37 mouse cellular contexts compared by ENCODE assay signal in the genomic region with DNA sequence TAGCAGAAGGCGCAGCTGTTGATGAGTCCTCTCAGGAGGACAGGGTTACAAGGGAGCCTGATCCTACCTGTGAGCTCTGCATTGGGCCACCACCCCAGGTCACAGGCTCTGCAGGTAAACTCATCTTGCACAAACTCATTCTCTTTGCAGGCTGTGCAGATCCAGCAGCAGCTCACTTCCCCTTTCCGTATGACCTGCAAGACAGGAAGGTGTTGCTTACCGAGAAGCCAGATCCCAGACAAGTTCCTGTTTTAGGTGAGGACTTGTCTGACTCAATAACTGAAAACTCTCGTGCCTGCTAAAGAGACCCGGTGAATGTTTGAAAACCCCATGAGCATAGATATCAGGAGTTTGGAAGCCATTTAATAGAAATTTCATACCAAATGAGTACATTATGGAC. TPM values are rescaled to one million over a fixed set of nuclear protein-coding genes. Genes with fewer than 3 reads are reported as not detected.
DNase-seq lines count a peak whose midpoint lies in the region; ATAC-seq and TF ChIP-seq lines count a peak whose summit lies in the region.
"Had no signal": no experiment of that assay in that cellular context is flagged by ENCODE, and none has a peak within 500 bp of the region (broad histone marks: within the 10 kb centered on the region; RNA-seq: fewer than 3 reads in every experiment).

No protein-coding gene starts in this region.

- TF ChIP-seq RAD21 in CH12.LX (IDR thresholded peaks at IDR 0.05; ENCODE audit: low read depth, low read length), result no peak

- ATAC-seq in common myeloid progenitor, adult 5-6 weeks (replicated peaks; ENCODE audit: low read depth, poor library complexity, severe bottlenecking), result peak; percentile 89
- ATAC-seq in megakaryocyte, adult 5-6 weeks (ENCODE audit: poor library complexity, severe bottlenecking), result peak; percentile 99
- ATAC-seq: forebrain, embryonic 13.5 days; inflammation-experienced regulatory T-cells, adult 6 months; midbrain, embryonic 16.5 days had no signal

- H3K4me3 ChIP-seq in CH12.LX (replicated peaks in 1 of 3; ENCODE audit: low read depth in 2 of 3, low read length in 2 of 3, poor library complexity in 1 of 3), result no peak overlapping the region
- H3K4me3 ChIP-seq in embryonic facial prominence, embryonic 10.5 days, result no peak overlapping the region
- H3K4me3 ChIP-seq: forebrain, embryonic 13.5 days; heart, embryonic 12.5 days; limb, embryonic 12.5 days; liver, embryonic 13.5 days; stomach, embryonic 15.5 days had no signal

- TF ChIP-seq CTCF in CH12.LX (conservative IDR thresholded peaks at IDR 0.05 in 1 of 2, IDR thresholded peaks at IDR 0.05 in 1 of 2; ENCODE audit: low read depth in 2 of 2, low read length in 2 of 2), result no peak

- peaks cover 0 to 7% of the 10 kb centered on the region in 2 experiments; a peak in 2 of 4 replicates for H3K4me1 ChIP-seq in CH12.LX (ENCODE audit: control insufficient read depth in 1 of 2, insufficient read depth in 2 of 2)
- H3K4me1 ChIP-seq in embryonic facial prominence, embryonic 10.5 days, result no peaks in the 10 kb centered on the region
- H3K4me1 ChIP-seq: forebrain, embryonic 13.5 days; heart, embryonic 12.5 days; limb, embryonic 12.5 days; liver, embryonic 13.5 days; stomach, embryonic 15.5 days had no signal

- in situ Hi-C loops in CH12.LX (cut with MboI; ENCODE audit: low pct_ligation_motif_present, low pct_unique_long_range_greater_than_20kb, low sequenced_read_pairs), result no loop called here

- H3K27ac ChIP-seq in CH12.LX (ENCODE audit: insufficient read depth, low read depth), result no peak overlapping the region
- H3K27ac ChIP-seq in embryonic facial prominence, embryonic 10.5 days (replicated peaks), result no peak overlapping the region
- H3K27ac ChIP-seq: forebrain, embryonic 13.5 days; hindbrain, embryonic 14.5 days; limb, embryonic 12.5 days; liver, embryonic 13.5 days; stomach, embryonic 15.5 days had no signal

- WGBS in embryonic facial prominence, embryonic 10.5 days, result 83% methylated on average over 5 of the region's 5 CpGs

- no peak overlapping the region for H3K4me2 ChIP-seq in CH12.LX (ENCODE audit: insufficient read depth, low read depth, poor library complexity, severe bottlenecking)
- H3K4me2 ChIP-seq: forebrain, embryonic 13.5 days; heart, embryonic 12.5 days; hindbrain, embryonic 14.5 days; limb, embryonic 12.5 days; liver, embryonic 13.5 days; midbrain, embryonic 11.5 days; stomach, embryonic 15.5 days had no signal

- DNase-seq in 416B (ENCODE audit: low read depth) (peak; percentile 60), CH12.LX (ENCODE audit: extremely low read depth) (peak; percentile 63)
- no peak for DNase-seq in gastrocnemius, adult 18-20 months (ENCODE audit: low spot score)
- no peak for DNase-seq in left cerebral cortex, adult 8-10 months (ENCODE audit: low spot score in 2 of 2)
- DNase-seq in embryonic facial prominence, embryonic 10.5 days (ENCODE audit: low spot score), result no peak
- no peak for DNase-seq in heart, adult 9 months (ENCODE audit: low spot score in 2 of 2)
- DNase-seq: adrenal gland, adult 2 months; adrenal gland, postnatal 36 days; cerebellum, adult 9-10 months; gastrocnemius, postnatal 25 days; heart, adult 18-20 months; heart, postnatal 4 days; kidney, adult 11 months; kidney, postnatal 14 days; layer of hippocampus, adult 9-11 months; liver, embryonic 13.5 days; lung, postnatal 4 days had no signal

- H3K79me2 ChIP-seq in CH12.LX (replicated peaks; ENCODE audit: control insufficient read depth, extremely low read depth, insufficient read depth, poor library complexity, severe bottlenecking), result no peaks in the 10 kb centered on the region

- no peaks in the 10 kb centered on the region for H3K36me3 ChIP-seq in CH12.LX (replicated peaks in 1 of 2; ENCODE audit: control insufficient read depth in 1 of 2, insufficient read depth in 1 of 2, low read length in 1 of 2)
- no peaks in the 10 kb centered on the region for H3K36me3 ChIP-seq in embryonic facial prominence, embryonic 10.5 days (replicated peaks)
- H3K36me3 ChIP-seq: G1E; heart, embryonic 12.5 days; limb, embryonic 12.5 days; liver, embryonic 13.5 days; stomach, embryonic 15.5 days had no signal

- H3K9me3 ChIP-seq in CH12.LX (replicated peaks; ENCODE audit: low read length), result no peaks in the 10 kb centered on the region
- no peaks in the 10 kb centered on the region for H3K9me3 ChIP-seq in embryonic facial prominence, embryonic 10.5 days
- H3K9me3 ChIP-seq: forebrain, embryonic 13.5 days; G1E; heart, embryonic 12.5 days; limb, embryonic 12.5 days; liver, embryonic 13.5 days; stomach, embryonic 15.5 days had no signal

- dilution Hi-C loops in CH12.LX (cut with MboI; ENCODE audit: extremely low pct_ligation_motif_present, extremely low pct_unique_long_range_greater_than_20kb, low sequenced_read_pairs), result no loop called here

- TF ChIP-seq EP300 in CH12.LX (IDR thresholded peaks at IDR 0.05; ENCODE audit: low read length), result 0 out of 2 replicates have a peak, but pooled peaks have one; percentile 16

- no peak overlapping the region for H3K9ac ChIP-seq in CH12.LX (ENCODE audit: insufficient read depth, low read depth)
- H3K9ac ChIP-seq: forebrain, embryonic 13.5 days; heart, embryonic 12.5 days; hindbrain, embryonic 14.5 days; limb, embryonic 12.5 days; liver, embryonic 13.5 days; stomach, embryonic 15.5 days had no signal

- TF ChIP-seq POLR2A in CH12.LX (IDR thresholded peaks at IDR 0.05; ENCODE audit: low read depth, low read length), result no peak

- no peaks in the 10 kb centered on the region for H3K27me3 ChIP-seq in CH12.LX (replicated peaks)
- H3K27me3 ChIP-seq in embryonic facial prominence, embryonic 10.5 days (replicated peaks; ENCODE audit: low read depth, poor library complexity, severe bottlenecking), result no peaks in the 10 kb centered on the region
- H3K27me3 ChIP-seq: forebrain, embryonic 13.5 days; heart, embryonic 12.5 days; limb, embryonic 12.5 days; liver, embryonic 13.5 days; stomach, embryonic 15.5 days had no signal

TF ChIP-seq in CH12.LX, 34 proteins besides CTCF, POLR2A, EP300 and RAD21:
- no peak for TF ChIP-seq ZMIZ1 (IDR thresholded peaks at IDR 0.05; ENCODE audit: low read depth, low read length)
- no peak for TF ChIP-seq RCOR1 (conservative IDR thresholded peaks at IDR 0.05; ENCODE audit: low read depth, low read length)
- TF ChIP-seq POLR2AphosphoS2 (IDR thresholded peaks at IDR 0.05; ENCODE audit: low read depth, low read length), result no peak
- no peak for TF ChIP-seq GABPA (IDR thresholded peaks at IDR 0.05; ENCODE audit: insufficient replicate concordance, low read depth, low read length)
- no peak for TF ChIP-seq MAFK (IDR thresholded peaks at IDR 0.05; ENCODE audit: insufficient replicate concordance, low read length)
- TF ChIP-seq HCFC1 (IDR thresholded peaks at IDR 0.05; ENCODE audit: low read depth, low read length), result no peak
- TF ChIP-seq BHLHE40 (IDR thresholded peaks at IDR 0.05; ENCODE audit: low read depth, low read length), result no peak
- TF ChIP-seq JUN (IDR thresholded peaks at IDR 0.05; ENCODE audit: insufficient read depth, low read depth, low read length), result no peak
- TF ChIP-seq ELF1 (IDR thresholded peaks at IDR 0.05; ENCODE audit: low read depth, low read length), result no peak
- TF ChIP-seq CHD2 (IDR thresholded peaks at IDR 0.05; ENCODE audit: low read length), result no peak
- TF ChIP-seq UBTF (IDR thresholded peaks at IDR 0.05; ENCODE audit: low read depth, low read length), result no peak
- no peak for TF ChIP-seq MYC (IDR thresholded peaks at IDR 0.05; ENCODE audit: low read depth, low read length)
- TF ChIP-seq MAZ (IDR thresholded peaks at IDR 0.05; ENCODE audit: low read depth, low read length), result no peak

RNA-seq across cellular contexts. Expression of a gene that starts 51.9 kb away (rescaled TPM):
- total RNA-seq in CH12.LX (2012; rRNA removed) (not detected in 2 replicates), CH12.LX (2014; rRNA removed) (not detected in 2 replicates)
- not detected in 2 replicates for polyA plus RNA-seq in CH12.LX (2012; ENCODE audit: insufficient read length, low read depth)
- not detected in 2 replicates for total RNA-seq in common myeloid progenitor, adult 5-6 weeks (2017)
- not detected in 2 replicates for total RNA-seq in megakaryocyte, adult 5-6 weeks (2015)
- total RNA-seq in megakaryocyte, adult 5-6 weeks (2017), result not detected in 2 replicates
- total RNA-seq in gastrocnemius, adult 18-20 months (2021), result not detected
- total RNA-seq in left cerebral cortex, adult 8-10 months (2022), result not detected
- not detected in 2 replicates for polyA plus RNA-seq in embryonic facial prominence, embryonic 10.5 days (2016; fragmentation: Nextera tagmentation; extraction: Ambion mirVana)
- total RNA-seq: adrenal gland, adult 2 months; adrenal gland, postnatal 36 days; G1E; gastrocnemius, postnatal 25 days; heart, adult 18-20 months; heart, postnatal 4 days; left cerebral cortex, postnatal 14 days had no signal
- polyA plus RNA-seq: adrenal gland, adult 2 months; C2C12; cortical plate, adult 2 months; embryonic facial prominence, embryonic 11.5 days; forebrain, embryonic 13.5 days; G1E; heart, embryonic 12.5 days; heart, postnatal 0 days; hindbrain, embryonic 14.5 days; inflammation-experienced regulatory T-cells, adult 6 months; kidney, embryonic 14.5 days; limb, embryonic 12.5 days; liver, embryonic 13.5 days; lung, embryonic 16.5 days; midbrain, embryonic 11.5 days; midbrain, embryonic 16.5 days; neural tube, embryonic 11.5 days; small intestine, adult 2 months; stomach, embryonic 15.5 days had no signal

Comparison
In these comparisons a context has a peak if more than half of its experiments do, and no peak if none do; other contexts are left out.
1. DNase-seq: peak in 416B (single experiment) and CH12.LX (single experiment); none in gastrocnemius, adult 18-20 months (single experiment), left cerebral cortex, adult 8-10 months (0 of 2), embryonic facial prominence, embryonic 10.5 days (single experiment) and heart, adult 9 months (0 of 2).